Mouse (Mus musculus) hindbrain, embryonic 16.5 days (tissue): ENCODE results near the gene Fars2. TPM values are rescaled to one million over a fixed set of nuclear protein-coding genes. Genes with fewer than 3 reads are reported as not detected.

ENCODE experiments used
- ATAC-seq: fragments of 200-750 bp; cut with Nextera tagmentation; 2 replicates; pipeline ENCODE4 v1.8.0; 2017; ENCODE audit warnings: moderate TSS enrichment, moderate library complexity
- H3K27ac ChIP-seq: fragments of 300-500 bp; sonication (generic); 2 replicates; pipeline ENCODE4 v1.5.1; 2014; ENCODE audit warnings: low read depth, mild to moderate bottlenecking, control low read depth, low read length, moderate library complexity
- H3K27me3 ChIP-seq: fragments of 300-500 bp; sonication (generic); replicated peaks from 2 replicates; pipeline ENCODE4 v1.6.1; 2014; ENCODE audit warnings: low read length; ENCODE audit not compliant: control insufficient read depth, insufficient read depth
- H3K36me3 ChIP-seq: fragments of 300-500 bp; sonication (generic); 2 replicates; pipeline ENCODE4 v1.6.1; 2014; ENCODE audit warnings: mild to moderate bottlenecking, low read length, moderate library complexity, mixed read lengths; ENCODE audit not compliant: control insufficient read depth, insufficient read depth
- H3K4me1 ChIP-seq: fragments of 300-500 bp; sonication (generic); 2 replicates; pipeline ENCODE4 v1.6.1; 2014; ENCODE audit warnings: low read depth, low read length; ENCODE audit not compliant: control insufficient read depth, insufficient read depth
- H3K4me2 ChIP-seq: fragments of 300-500 bp; sonication (generic); 2 replicates; pipeline ENCODE4 v1.6.1; 2014; ENCODE audit warnings: mild to moderate bottlenecking, low read length, control low read depth, moderate library complexity
- H3K4me3 ChIP-seq: fragments of 300-500 bp; sonication (generic); 2 replicates; pipeline ENCODE4 v1.5.1; 2014; ENCODE audit warnings: mild to moderate bottlenecking, low read length, control low read depth, moderate library complexity
- H3K9ac ChIP-seq: fragments of 300-500 bp; sonication (generic); 2 replicates; pipeline ENCODE4 v1.6.1; 2014; ENCODE audit warnings: low read depth, mild to moderate bottlenecking, control low read depth, low read length, moderate library complexity
- H3K9me3 ChIP-seq: fragments of 300-500 bp; sonication (generic); 2 replicates; pipeline ENCODE4 v1.6.1; 2014; ENCODE audit warnings: mild to moderate bottlenecking, low read length, moderate library complexity; ENCODE audit not compliant: control insufficient read depth
- WGBS: fragments of 180-500 bp; shearing (Covaris S2); extraction: QIAGEN DNeasy Blood & Tissue Kit; methylation state at CpG from one replicate; pipeline ENCODE4 v1.1.7; 2014; 5-methylcytosine and 5-hydroxymethylcytosine counted together
- polyA plus RNA-seq: library from polyadenylated mRNA; unstranded; fragments of >200 nt; fragmentation: Nextera tagmentation; extraction: Ambion mirVana; gene quantifications from 2 replicates; pipeline ENCODE4 v1.2.1, GENCODE M21; 2015

Fars2 gene
- polyA plus RNA-seq, 1 experiment from 2014 or later = 29.2 TPM

GRCm38 (mm10) chr13:36199288-36199687 is 82.1 kb downstream of the Fars2 start:
- 92% methylated on average over 1 of the region's 1 CpGs for whole genome bisulfite sequencing

GRCm38 (mm10) chr13:36200453-36200852 is 83.2 kb downstream of the Fars2 start:
- Histone ChIP-seq H3K9me3 (no peaks in the 10 kb centered on the region), H3K4me1 (no peaks in the 10 kb centered on the region), H3K36me3 (no peaks in the 10 kb centered on the region), H3K4me3 (no peak overlapping the region), H3K27ac (no peak overlapping the region), H3K9ac (no peak overlapping the region), H3K4me2 (no peak overlapping the region), H3K27me3 (no peaks in the 10 kb centered on the region)
- ATAC-seq = no peak
- 92% methylated on average over 4 of the region's 4 CpGs for WGBS

More at GRCm38 (mm10) chr13:36199288-36199687, 82.1 kb downstream of the Fars2 start:
- no peaks in the 10 kb centered on the region for H3K36me3 ChIP-seq
- no peaks in the 10 kb centered on the region for H3K9me3 ChIP-seq
- H3K4me1 ChIP-seq = no peaks in the 10 kb centered on the region
- no peak overlapping the region for H3K4me2 ChIP-seq
- no peak overlapping the region for H3K9ac ChIP-seq
- no peak overlapping the region for H3K4me3 ChIP-seq
- no peak overlapping the region for H3K27ac ChIP-seq
- H3K27me3 ChIP-seq = no peaks in the 10 kb centered on the region
- ATAC-seq = no peak

GRCm38 (mm10) chr13:36202496-36202895 is 85.3 kb downstream of the Fars2 start:
- no peaks in the 10 kb centered on the region for H3K4me1 ChIP-seq
- H3K27ac ChIP-seq = no peak overlapping the region
- 90% methylated on average over 2 of the region's 2 CpGs for WGBS

GRCm38 (mm10) chr13:36203014-36203413 is 85.8 kb downstream of the Fars2 start:
- Histone ChIP-seq H3K36me3 (no peaks in the 10 kb centered on the region), H3K4me1 (no peaks in the 10 kb centered on the region), H3K9ac (no peak overlapping the region), H3K4me2 (no peak overlapping the region), H3K27me3 (no peaks in the 10 kb centered on the region), H3K4me3 (no peak overlapping the region), H3K9me3 (no peaks in the 10 kb centered on the region), H3K27ac (no peak overlapping the region)
- WGBS = 88% methylated on average over 6 of the region's 6 CpGs
- ATAC-seq = no peak

More at GRCm38 (mm10) chr13:36202496-36202895, 85.3 kb downstream of the Fars2 start:
- no peak for ATAC-seq
- no peak overlapping the region for H3K9ac ChIP-seq
- no peaks in the 10 kb centered on the region for H3K27me3 ChIP-seq
- no peaks in the 10 kb centered on the region for H3K36me3 ChIP-seq
- no peaks in the 10 kb centered on the region for H3K9me3 ChIP-seq
- H3K4me3 ChIP-seq = no peak overlapping the region
- H3K4me2 ChIP-seq = no peak overlapping the region

- no peaks in the 10 kb centered on the region for H3K4me1 ChIP-seq
- WGBS = 91% methylated on average over 3 of the region's 3 CpGs
- H3K9me3 ChIP-seq = no peaks in the 10 kb centered on the region
- no peak overlapping the region for H3K4me2 ChIP-seq
- H3K9ac ChIP-seq = no peak overlapping the region
- ATAC-seq = no peak
- H3K27ac ChIP-seq = no peak overlapping the region
- no peak overlapping the region for H3K4me3 ChIP-seq
- no peaks in the 10 kb centered on the region for H3K27me3 ChIP-seq
- no peaks in the 10 kb centered on the region for H3K36me3 ChIP-seq
These were observed 87.1 kb downstream of the Fars2 start for GRCm38 (mm10) chr13:36204320-36204719.

GRCm38 (mm10) chr13:36210965-36211364 is 93.8 kb downstream of the Fars2 start:
- WGBS = 89% methylated on average over 3 of the region's 3 CpGs
- H3K27me3 ChIP-seq = no peaks in the 10 kb centered on the region
- no peak overlapping the region for H3K27ac ChIP-seq
- H3K9me3 ChIP-seq = no peaks in the 10 kb centered on the region
- no peak overlapping the region for H3K4me3 ChIP-seq
- H3K36me3 ChIP-seq = no peaks in the 10 kb centered on the region
- no peak overlapping the region for H3K4me2 ChIP-seq
- no peak overlapping the region for H3K9ac ChIP-seq
- ATAC-seq = no peak
- no peaks in the 10 kb centered on the region for H3K4me1 ChIP-seq

- Histone ChIP-seq H3K4me2 (no peak overlapping the region), H3K9ac (no peak overlapping the region), H3K9me3 (no peaks in the 10 kb centered on the region), H3K4me3 (no peak overlapping the region), H3K4me1 (no peaks in the 10 kb centered on the region), H3K27me3 (no peaks in the 10 kb centered on the region), H3K36me3 (no peaks in the 10 kb centered on the region), H3K27ac (no peak overlapping the region)
- 90% methylated on average over 4 of the region's 4 CpGs for WGBS
- ATAC-seq = no peak
These were observed 96.8 kb downstream of the Fars2 start for GRCm38 (mm10) chr13:36214056-36214455.

GRCm38 (mm10) chr13:36216005-36216404 is 98.8 kb downstream of the Fars2 start:
- Histone ChIP-seq H3K27ac (no peak overlapping the region), H3K9me3 (no peaks in the 10 kb centered on the region), H3K9ac (no peak overlapping the region), H3K4me3 (no peak overlapping the region), H3K4me1 (no peaks in the 10 kb centered on the region), H3K36me3 (no peaks in the 10 kb centered on the region), H3K4me2 (no peak overlapping the region), H3K27me3 (no peaks in the 10 kb centered on the region)
- ATAC-seq = no peak
- WGBS = 89% methylated on average over 3 of the region's 3 CpGs

- 46% methylated on average over 4 of the region's 4 CpGs for WGBS
- Histone ChIP-seq H3K9me3 (no peaks in the 10 kb centered on the region), H3K4me2 (no peak overlapping the region), H3K27me3 (no peaks in the 10 kb centered on the region), H3K36me3 (no peaks in the 10 kb centered on the region), H3K9ac (no peak overlapping the region), H3K27ac (no peak overlapping the region), H3K4me3 (no peak overlapping the region), H3K4me1 (no peaks in the 10 kb centered on the region)
- 0 out of 2 replicates have a peak, but pooled peaks have one; percentile 48 for ATAC-seq
These were observed 101.1 kb downstream of the Fars2 start for GRCm38 (mm10) chr13:36218347-36218746.

- ATAC-seq = no peak
- Histone ChIP-seq H3K36me3 (no peaks in the 10 kb centered on the region), H3K9ac (no peak overlapping the region), H3K9me3 (no peaks in the 10 kb centered on the region), H3K4me2 (no peak overlapping the region), H3K4me1 (no peaks in the 10 kb centered on the region), H3K27ac (no peak overlapping the region), H3K4me3 (no peak overlapping the region), H3K27me3 (no peaks in the 10 kb centered on the region)
- WGBS = 89% methylated on average over 5 of the region's 5 CpGs
These were observed 102.3 kb downstream of the Fars2 start for GRCm38 (mm10) chr13:36219506-36219905.
